ENCODE assay signal across 20 mouse cellular contexts in the genomic region with DNA sequence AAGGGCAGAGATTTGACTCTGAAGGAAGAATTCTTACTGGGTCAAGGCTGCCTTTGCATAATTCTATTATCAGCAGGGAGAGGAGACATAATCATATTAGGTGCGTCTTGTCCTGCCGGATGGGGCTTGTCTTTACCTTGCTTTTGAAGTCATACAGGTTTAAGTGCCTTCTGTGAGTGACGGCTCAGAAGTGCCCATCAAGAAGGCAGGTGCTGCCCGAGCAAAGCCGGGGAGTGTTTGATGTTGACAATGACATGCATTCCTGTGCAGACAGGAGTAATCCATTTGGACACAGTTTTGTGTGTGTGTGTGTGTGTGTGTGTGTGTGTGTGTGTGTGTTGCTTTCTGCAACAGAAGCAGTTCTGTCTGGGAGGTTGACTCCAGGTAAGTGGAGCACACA.
"Had no signal": no experiment of that assay in that cellular context is flagged by ENCODE, and none has a peak within 500 bp of the region (broad histone marks: within the 10 kb centered on the region; RNA-seq: fewer than 3 reads in every experiment).

No protein-coding gene starts in this region.

- H3K4me2 ChIP-seq: limb, embryonic 13.5 days; liver, embryonic 12.5 days; liver, embryonic 15.5 days; lung, embryonic 15.5 days; midbrain, embryonic 12.5 days; neural tube, embryonic 13.5 days had no signal

- H3K9me3 ChIP-seq: limb, embryonic 13.5 days; liver, embryonic 12.5 days; liver, embryonic 15.5 days; lung, embryonic 15.5 days; midbrain, embryonic 12.5 days; neural tube, embryonic 13.5 days had no signal

- H3K36me3 ChIP-seq: limb, embryonic 13.5 days; liver, embryonic 12.5 days; liver, embryonic 15.5 days; lung, embryonic 15.5 days; midbrain, embryonic 12.5 days; neural tube, embryonic 13.5 days had no signal

- H3K27ac ChIP-seq: limb, embryonic 13.5 days; liver, embryonic 12.5 days; liver, embryonic 15.5 days; lung, embryonic 15.5 days; midbrain, embryonic 12.5 days; neural tube, embryonic 13.5 days had no signal

- ATAC-seq: intestine, embryonic 16.5 days; liver, embryonic 12.5 days had no signal

- H3K4me3 ChIP-seq: limb, embryonic 13.5 days; liver, embryonic 12.5 days; liver, embryonic 15.5 days; lung, embryonic 15.5 days; midbrain, embryonic 12.5 days; neural tube, embryonic 13.5 days had no signal

- DNase-seq: kidney, adult 18-20 months; kidney, adult 9 months; kidney, postnatal 14 days; kidney, postnatal 4 days; layer of hippocampus, adult 9-11 months; left cerebral cortex, postnatal 4 days; liver; lung, adult 18-20 months; lung, postnatal 10 days; lung, postnatal 36 days; thymus, adult 2 months; thymus, postnatal 14 days; thymus, postnatal 4 days had no signal

- H3K9ac ChIP-seq: limb, embryonic 13.5 days; liver, embryonic 12.5 days; liver, embryonic 15.5 days; lung, embryonic 15.5 days; midbrain, embryonic 12.5 days; neural tube, embryonic 13.5 days had no signal

- H3K27me3 ChIP-seq: limb, embryonic 13.5 days; liver, embryonic 12.5 days; liver, embryonic 15.5 days; lung, embryonic 15.5 days; midbrain, embryonic 12.5 days had no signal

- H3K4me1 ChIP-seq: liver, embryonic 12.5 days; liver, embryonic 15.5 days; lung, embryonic 15.5 days had no signal
